Mouse (Mus musculus): ENCODE results near the gene BC028528.
A peak's percentile ranks its signal among the peaks of the same experiment; 100 is the strongest.
"Not testable (repeated sequence)": the region's sequence is repeated elsewhere in the genome, so short reads cannot be mapped to it uniquely, and the experiment has no call there.

Gene BC028528

GRCm38 (mm10) chr3:95905146-95905939 lies 13.5 kb upstream of the BC028528 start:
- peak; percentile 86 for DNase-seq

GRCm38 (mm10) chr3:95904568-95904967 lies 12.8 kb upstream of the BC028528 start, which contains the start of gene Car14:
TSS of gene Car14 (minus strand) at chr3:95904691.
- peak; percentile 77 for DNase-seq

GRCm38 (mm10) chr3:95903753-95904502 lies 12.1 kb upstream of the BC028528 start:
- DNase-seq: peak; percentile 68

GRCm38 (mm10) chr3:95902643-95903042 lies 10.8 kb upstream of the BC028528 start:
- DNase-seq: no peak

GRCm38 (mm10) chr3:95902373-95902625 lies 10.5 kb upstream of the BC028528 start:
- DNase-seq: no peak

GRCm38 (mm10) chr3:95901616-95902372 lies 10.0 kb upstream of the BC028528 start:
- DNase-seq: no peak

- DNase-seq: no peak
Measured at GRCm38 (mm10) chr3:95899800-95900524, 8.2 kb upstream of the BC028528 start.

GRCm38 (mm10) chr3:95895501-95895900 lies 3.7 kb upstream of the BC028528 start:
- DNase-seq: not testable (repeated sequence)

- peak; percentile 62 for DNase-seq
Measured at GRCm38 (mm10) chr3:95894317-95895160, 2.7 kb upstream of the BC028528 start.

GRCm38 (mm10) chr3:95893606-95894316 lies 2.0 kb upstream of the BC028528 start, which contains the start of gene Aph1a:
TSS of gene Aph1a (plus strand) at chr3:95893969.
- peak; percentile 97 for DNase-seq

- no peak for DNase-seq
Measured at GRCm38 (mm10) chr3:95893126-95893525, 1.3 kb upstream of the BC028528 start.

- DNase-seq: no peak
Measured at GRCm38 (mm10) chr3:95892066-95893052, 554 bp upstream of the BC028528 start.

- DNase-seq: peak; percentile 47
Measured at GRCm38 (mm10) chr3:95889664-95890063, 2.1 kb downstream of the BC028528 start.

GRCm38 (mm10) chr3:95887596-95887995 lies 4.2 kb downstream of the BC028528 start:
- DNase-seq: no peak

- DNase-seq: no peak
Measured at GRCm38 (mm10) chr3:95884400-95884799, 7.4 kb downstream of the BC028528 start.

GRCm38 (mm10) chr3:95882816-95883425 lies 8.9 kb downstream of the BC028528 start:
- peak; percentile 87 for DNase-seq

- DNase-seq: peak; percentile 97
Measured at GRCm38 (mm10) chr3:95881979-95882815, 9.6 kb downstream of the BC028528 start, which contains the start of gene Ciart. TSS of gene Ciart (minus strand) at chr3:95882251.

- no peak for DNase-seq
Measured at GRCm38 (mm10) chr3:95879063-95879462, 12.7 kb downstream of the BC028528 start.

Measured in embryo, embryonic 11 days (tissue).